Mouse (Mus musculus) adrenal gland, postnatal 36 days (tissue): ENCODE data around the gene Plekhh3. TPM values are rescaled to one million over a fixed set of nuclear protein-coding genes. Genes with fewer than 3 reads are reported as not detected.

Experiments used
- DNase-seq, 2 experiments: peaks; one replicate each; pipeline ENCODE4 v3.0.0; 2021; ENCODE audit warnings: mixed read lengths in 1 of 2
- long read RNA-seq, 2 experiments: library from polyadenylated mRNA; stranded (forward); transcript quantifications; one replicate each; pipeline ENCODE4 v2.0.0; 2021; ENCODE audit warnings: borderline sequencing depth in 2 of 2
- total RNA-seq, 2 experiments: library from RNA; stranded (reverse); gene quantifications; 2 replicates each; pipeline ENCODE4 v1.2.3; 2021

Gene Plekhh3
- 10 to 100 TPM; 21.5 to 30.0 TPM for total RNA-seq
- long read RNA-seq, experiment 1, transcript Plekhh3-206 (13 exons, 3,010 nt) = major isoform, 23 of 56 reads
- long read RNA-seq, experiment 1, transcript Plekhh3-201 (13 exons, 3,056 nt) = minor isoform, 12 of 56 reads
- long read RNA-seq, experiment 1, partial matches to known transcripts = 10 of 56 reads
- long read RNA-seq, experiment 1, other reads (novel, unspliced or antisense) = 9 of 56 reads
- long read RNA-seq, experiment 2, transcript Plekhh3-201 (13 exons, 3,056 nt) = minor isoform, 5 of 26 reads
- long read RNA-seq, experiment 2, transcript Plekhh3-206 (13 exons, 3,010 nt) = major isoform, 17 of 26 reads
- long read RNA-seq, experiment 2, partial matches to known transcripts = 1 of 26 reads
- long read RNA-seq, experiment 2, other reads (novel, unspliced or antisense) = 3 of 26 reads

DNA sequence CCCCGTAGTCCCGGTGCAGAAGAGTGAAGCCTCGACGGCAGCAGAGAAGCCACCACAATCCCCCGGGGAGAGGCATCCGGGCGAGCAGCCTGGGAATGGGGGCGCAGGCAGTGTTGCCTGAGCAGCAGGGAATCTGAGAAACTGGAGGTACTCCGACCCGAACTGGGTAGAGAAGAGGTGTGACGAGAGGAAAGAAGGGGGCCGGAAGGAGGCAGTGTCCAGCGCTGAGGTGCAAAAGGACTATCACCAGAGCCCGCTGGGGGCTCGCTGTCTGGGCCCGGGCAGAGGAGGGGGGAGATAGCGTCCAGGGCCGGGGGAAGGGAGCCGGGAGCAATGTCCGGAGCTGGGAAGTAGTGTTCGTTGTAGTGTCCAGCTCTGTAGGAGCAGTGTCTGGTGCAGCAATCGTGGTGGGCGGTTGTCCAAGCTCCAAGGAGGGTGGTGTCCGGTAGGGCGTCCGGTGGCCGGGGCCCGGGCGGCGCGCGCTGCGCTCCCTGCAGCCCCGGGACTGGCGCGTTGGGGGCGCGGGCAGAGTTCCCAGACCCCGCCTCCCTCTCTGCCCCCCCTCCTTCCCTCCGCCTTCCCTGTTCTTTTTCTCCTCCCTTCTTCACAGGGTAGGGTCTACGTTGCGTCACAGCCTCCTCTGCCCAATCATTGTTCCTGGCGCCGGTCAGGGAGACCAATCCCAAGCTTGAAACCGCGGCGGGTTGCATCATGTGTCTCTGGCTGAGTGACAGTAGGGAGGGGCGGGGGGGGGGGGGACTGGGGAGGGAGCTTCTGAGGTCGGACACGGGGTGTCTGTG is at the start of gene Plekhh3:
Gene Plekhh3 (minus strand): TSS at position 541 of the 800 bp plus-strand sequence.
- peak; percentile 95 for DNase-seq

DNA sequence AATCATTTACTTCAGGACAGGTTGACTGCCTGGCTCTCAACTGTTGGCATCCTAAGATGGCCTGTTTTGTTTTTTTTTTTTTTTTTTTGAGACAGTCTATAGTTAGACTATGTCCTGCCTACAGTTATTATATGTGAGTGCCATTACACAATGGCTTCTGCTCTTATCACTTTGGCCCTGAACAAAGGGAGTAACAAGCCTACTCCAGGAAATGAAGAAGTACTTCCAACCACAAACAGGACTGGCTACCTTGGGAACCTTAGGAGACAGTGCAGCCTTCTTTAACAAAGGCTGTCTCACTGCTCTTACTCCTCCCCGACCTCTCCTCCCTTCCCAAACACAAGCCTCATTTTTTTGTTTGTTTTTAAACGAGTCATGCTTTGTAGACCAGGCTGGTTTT is 49.7 kb upstream of the Plekhh3 start:
- DNase-seq = no peak

DNA sequence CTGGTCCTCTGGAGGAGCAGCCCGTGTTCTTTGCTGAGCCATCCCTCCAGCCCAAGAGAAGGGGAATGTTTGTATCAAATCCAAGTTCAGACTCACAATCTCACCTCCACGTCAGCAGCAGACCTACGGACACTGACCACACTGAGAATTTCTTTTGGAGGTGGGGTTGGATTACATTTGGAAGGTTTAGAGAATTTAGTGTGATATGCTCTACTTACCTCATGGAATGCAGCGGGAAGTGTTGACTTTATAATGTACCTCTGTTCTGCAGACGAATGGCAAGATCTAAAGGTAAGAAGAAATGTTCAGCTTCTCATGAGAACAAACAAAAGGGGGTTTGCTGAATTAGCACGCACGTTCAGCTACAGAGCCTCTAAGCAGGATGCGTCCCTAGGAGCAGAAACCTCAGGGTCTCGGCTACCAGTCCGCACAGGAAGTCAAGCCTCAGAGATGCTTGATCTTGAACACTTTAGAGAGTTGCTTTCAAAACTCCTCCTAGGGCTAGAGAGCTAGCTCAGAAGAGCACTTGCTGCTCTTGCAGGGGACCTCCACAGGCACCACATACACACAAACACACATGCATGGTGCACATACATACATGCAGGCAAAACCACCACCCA is 47.4 kb upstream of the Plekhh3 start:
- DNase-seq = no peak

DNA sequence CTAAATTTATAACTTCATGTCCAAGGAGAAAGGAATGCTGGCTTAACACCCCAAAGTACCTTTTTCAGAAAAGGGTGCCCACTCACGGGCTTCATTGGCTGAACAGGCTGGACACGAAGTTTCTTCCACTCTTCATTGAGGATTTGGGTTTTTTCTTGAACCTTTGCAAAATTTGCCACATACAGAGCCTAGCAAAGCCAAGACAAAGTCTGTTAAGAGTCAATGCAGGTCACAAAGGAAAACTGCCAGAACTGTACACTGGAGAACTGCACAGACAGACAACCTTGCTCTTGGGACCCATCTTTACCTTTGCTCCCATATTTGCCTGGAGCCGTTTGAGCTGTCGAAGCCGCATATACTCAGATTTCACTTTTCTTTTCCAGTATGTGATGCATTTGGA is 45.8 kb upstream of the Plekhh3 start:
- no peak for DNase-seq

DNA sequence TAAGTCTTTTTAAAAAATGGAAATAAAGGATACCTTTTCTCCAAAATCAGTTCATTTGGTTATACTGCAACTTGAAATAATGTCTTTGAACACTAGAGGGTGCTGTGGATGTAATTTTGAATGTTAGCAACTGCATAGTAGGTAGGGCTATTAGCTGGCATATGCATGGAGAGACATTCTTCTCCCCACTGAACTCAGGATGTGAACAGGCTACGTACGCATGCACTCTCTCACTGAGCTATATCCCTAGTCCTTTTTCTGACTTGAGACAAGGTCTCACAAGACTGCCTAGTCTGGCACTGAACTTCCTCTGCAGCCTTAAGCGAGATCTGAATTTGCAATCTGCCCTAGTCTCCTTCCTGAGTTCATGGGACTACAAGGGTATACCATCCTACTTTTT is 40.8 kb upstream of the Plekhh3 start:
- peak in 1 of 2 experiments; percentile 20 for DNase-seq

DNA sequence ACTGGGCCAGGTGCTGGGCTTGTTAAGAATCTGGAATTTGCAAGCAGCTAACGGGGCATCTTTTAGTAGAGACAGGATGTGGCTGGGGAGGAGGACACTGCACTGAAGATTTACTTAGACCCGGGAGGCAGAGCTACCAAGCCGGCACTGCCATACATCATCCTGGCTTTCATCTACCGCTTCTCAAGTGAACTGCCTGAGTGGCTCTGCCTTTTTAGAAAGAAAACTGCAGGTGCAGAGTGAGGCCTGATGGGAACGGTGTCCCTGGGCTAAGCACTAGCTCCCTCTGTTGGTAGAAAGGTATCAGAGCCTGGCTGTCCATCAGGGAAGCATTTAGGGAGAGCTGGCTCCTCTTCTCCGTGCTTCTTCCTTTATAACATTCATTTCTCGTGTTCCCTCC is 29.8 kb upstream of the Plekhh3 start:
- peak; percentile 28 to 43 for DNase-seq

DNA sequence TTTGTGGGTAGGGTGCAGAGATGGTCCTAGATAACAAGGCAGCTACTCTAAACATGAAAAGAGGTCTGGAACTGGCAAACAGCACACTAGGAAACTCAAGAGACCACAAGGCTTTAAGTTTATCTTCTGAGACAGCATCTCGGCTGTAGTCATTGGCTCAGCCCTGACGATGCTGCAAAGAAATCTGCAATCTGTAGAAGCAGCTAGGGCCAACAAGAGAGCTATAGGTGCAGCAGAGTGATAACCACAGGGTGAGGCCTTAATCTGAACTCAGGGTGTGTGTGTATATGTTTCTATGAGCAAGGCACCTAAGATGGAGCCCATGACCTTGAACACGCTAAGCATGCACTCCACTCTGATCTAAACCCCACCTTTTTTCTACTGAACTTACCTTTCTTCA is 28.4 kb upstream of the Plekhh3 start:
- DNase-seq = no peak

DNA sequence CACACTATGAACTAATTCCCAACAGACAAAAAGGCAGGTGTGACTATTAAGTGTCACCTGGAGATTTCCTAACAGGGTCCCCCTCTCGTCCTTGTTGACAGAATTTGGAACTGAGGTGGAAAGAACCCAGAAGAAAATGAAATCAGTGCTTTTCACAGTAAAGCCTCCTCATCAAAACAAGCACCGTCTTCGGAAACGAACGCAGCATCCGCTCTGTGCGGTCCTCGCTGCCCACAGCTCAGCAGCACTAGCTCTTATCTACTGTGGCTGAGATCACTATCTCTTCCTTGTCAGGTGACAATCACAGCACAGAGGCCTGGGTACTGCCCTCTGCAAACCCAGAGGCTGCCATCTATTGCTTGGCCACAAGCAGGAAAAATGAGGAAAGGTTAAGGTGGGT is 25.0 kb upstream of the Plekhh3 start:
- no peak for DNase-seq

DNA sequence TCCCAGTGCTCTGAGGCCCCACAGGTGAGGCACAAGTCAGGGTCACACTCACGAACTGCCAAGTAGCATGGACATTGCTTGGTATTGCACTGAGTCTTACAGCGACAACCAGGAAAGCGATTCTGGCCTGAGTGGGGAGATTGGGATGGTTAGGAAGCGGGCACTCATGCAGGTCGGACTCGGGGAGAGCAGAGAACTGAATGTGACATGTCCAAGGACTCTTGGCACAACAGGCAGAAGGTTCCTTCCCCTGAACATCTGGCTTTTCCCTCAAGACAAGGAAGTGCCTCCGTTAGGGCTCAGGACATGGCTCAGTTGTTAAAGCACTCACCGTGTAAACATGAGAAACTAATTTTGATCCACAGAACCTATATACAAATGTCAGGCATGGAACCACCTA is 24.4 kb upstream of the Plekhh3 start:
- DNase-seq = no peak

DNA sequence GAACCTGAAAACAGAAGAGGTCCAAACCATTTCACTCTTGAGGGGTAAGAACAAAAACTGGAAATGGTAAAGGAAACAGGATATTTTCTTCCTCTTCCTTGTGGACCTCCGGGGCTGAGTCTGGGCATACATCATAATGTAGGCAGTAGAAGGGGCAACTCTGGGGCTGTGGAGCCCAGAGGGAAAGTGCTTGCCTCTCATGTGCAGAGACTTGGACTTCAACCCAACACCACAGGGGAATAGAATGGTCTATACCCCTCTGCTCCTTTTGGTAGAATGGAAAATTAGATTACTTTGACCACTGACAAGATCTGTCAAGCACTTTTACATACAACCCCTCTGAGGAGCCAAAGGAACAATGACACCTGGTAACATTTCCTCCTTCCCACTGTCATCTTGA is 23.9 kb upstream of the Plekhh3 start:
- DNase-seq = no peak

DNA sequence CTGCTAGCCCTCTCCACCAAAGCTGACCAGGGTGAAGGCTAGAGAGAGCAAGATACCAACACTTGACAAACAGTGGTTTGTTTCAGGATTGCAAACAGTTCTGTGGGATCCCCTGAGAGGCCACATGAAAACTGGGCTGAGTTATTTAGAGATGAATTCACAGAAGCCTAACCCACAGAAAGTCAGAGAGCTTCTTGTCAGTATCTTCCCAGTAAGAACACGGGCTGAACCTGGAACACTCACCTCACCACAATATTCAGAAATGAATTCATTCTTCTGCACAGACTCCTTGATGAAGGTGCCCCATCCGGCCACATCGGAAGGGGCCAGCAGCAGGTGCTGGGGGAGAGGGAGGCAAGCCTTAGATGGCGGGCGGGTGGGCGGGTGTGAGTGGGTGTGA is 23.5 kb upstream of the Plekhh3 start:
- DNase-seq = no peak

DNA sequence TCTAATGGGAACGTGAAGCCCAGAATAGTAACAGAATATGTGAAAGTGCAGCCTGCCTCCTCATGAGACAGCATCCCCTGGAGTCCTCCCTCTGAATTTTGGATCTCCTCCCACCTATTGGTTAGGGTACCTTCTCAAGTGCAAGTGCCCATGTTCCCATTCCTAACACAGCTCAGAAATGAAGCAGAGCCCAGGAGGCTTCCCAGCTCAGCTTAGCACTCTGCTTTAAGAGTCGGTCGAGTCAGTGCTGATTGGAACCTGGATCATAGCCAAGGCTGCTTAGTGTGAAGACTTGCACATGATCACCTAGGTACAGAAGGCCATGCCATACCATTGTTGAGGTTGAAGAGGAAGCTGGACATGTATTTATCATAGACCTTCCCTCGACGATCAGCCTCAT is 23.0 kb upstream of the Plekhh3 start:
- no peak for DNase-seq

DNA sequence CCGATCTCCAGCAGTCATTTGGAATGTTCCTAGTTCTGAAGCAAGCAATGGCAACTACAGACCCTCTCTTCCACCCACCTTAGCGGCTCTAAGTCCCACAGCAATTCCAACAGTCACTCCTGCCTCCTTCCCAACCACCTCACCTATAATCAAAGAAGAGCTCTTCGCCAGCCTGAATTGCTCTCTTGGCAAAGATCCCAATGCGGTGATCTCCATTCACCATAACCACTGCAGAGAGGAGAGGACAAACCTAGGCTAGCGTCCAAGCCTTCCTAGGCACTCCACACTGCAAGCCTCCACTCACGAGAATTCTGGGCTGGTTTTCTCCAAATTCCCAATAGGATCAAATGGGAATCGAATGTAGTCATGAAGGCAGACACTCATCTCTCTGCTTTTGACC is 21.9 kb upstream of the Plekhh3 start:
- no peak for DNase-seq

DNA sequence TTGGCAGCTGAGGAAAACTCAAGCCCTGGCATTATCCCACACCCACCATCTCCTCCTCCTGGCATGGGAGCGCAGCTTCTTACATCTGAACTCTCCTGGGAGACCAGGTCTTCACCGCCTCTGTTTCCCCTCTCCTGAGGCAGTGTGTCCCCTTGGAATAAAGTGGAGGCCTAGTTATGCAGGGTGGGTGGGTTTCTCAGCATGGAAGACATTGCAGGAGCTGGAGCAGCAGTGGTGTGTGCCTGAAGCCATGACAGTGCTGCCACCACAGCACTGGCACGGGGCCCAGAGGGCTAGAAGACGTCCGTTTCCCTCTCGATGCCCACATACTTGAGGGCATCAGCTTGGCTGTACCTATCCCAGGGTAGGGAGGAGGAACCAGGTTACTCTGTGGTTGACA is 21.5 kb upstream of the Plekhh3 start:
- DNase-seq = no peak

DNA sequence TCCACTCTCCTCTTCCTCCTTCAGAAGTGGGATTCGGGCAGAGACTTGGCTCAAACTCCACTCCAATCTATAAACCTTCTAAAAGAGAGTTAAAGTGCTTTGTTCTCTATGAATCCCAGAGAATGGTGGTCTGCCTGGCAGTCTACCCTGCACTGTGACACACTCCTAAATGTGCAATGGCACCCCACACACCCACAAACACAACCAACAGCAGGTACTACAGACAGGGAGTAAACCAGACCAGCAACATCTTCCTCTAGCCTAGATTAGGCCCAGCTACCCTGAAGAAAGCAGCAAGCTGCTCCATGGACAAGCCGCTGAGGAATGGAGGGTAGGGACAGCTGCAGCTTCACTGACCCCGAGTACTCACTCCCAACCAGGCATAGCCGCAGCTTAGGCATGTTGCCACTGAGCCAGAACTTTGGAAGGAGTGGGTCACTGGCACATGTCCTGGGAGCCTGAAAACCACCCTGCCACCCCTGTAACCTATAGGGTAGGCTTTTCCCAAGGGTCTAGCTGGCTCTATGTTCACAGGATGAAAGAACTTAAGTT is 20.8 kb upstream of the Plekhh3 start:
- no peak for DNase-seq

DNA sequence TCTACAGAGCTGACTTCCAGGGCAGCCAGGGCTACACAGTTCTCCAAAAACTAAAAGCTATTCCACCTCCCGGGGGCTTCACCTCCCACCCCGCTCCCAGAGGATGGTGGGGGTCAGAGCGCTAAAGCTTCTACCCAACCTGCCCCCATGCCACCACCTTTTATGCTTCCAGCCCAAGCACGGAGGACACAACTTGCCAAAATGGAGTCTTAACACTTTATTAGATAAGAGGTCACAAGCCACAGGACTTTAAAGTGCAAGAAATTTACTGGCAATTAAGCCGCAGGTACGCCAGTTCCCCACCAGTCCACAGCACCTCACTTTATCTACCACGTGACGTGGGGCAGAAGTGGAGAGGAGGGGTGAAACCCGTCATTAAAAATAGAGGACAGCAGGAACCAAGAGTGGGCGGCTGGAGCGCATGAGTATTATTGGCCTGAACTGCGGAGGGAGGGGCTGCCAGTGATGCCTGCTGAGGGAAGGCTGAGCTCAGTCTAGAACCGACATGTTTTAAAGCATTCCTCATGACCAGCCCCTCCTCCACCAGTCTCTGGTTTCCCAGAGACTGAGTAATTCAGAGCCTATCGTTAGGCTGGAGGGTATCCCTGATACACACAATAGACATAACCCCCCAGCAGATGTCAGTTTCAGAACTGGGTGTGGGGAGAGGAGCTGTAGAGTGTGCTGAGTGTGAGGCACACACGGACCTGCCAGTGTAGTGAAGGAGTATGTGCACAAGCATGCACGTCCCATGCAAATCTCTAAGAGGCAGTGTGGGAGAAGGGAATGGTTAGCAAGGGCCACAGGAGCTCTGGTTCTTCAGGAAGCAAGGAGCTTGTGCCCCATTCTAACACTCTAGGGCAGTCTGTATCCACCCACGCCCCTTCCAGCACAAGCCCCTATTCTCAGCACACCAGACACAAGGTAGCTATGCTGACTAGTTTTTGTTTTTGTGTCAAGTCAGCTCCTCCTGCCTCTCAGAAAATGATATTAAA is 20.1 kb upstream of the Plekhh3 start:
- DNase-seq = no peak

DNA sequence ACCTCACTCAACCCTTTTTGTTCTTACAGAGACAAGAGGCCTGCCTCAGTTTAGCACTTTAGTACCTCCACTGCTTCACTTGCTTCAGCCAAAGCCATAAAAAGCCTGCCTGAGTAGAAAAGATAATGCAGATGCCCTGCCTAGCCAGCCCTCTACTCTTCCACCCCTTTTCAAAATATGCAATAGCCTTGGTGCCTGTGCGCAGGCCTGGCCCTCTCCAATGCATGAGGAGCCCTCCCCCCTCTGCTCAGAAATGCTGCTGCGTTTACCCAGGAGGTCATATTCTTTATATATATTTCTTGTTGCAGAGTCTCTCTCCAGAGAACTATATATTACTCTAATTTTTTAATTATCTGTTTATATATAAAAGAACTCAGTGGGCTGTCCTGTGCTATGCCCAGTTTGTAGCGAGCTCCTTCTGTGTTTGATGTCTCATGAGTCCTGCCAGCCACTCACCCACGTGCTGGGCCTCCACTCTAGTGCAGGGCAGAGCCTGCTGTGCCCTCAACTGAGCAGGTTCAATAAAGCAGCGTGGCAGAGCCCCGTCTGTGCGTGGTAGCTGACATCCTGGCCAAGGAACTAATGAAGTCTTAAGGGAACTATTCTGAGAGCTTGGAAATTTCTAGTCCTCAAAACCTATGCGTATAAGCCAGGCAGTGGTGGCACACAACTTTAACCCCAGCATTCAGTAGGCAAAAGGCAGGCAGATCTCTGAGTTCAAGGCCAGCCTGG is 19.2 kb upstream of the Plekhh3 start:
- DNase-seq = no peak

DNA sequence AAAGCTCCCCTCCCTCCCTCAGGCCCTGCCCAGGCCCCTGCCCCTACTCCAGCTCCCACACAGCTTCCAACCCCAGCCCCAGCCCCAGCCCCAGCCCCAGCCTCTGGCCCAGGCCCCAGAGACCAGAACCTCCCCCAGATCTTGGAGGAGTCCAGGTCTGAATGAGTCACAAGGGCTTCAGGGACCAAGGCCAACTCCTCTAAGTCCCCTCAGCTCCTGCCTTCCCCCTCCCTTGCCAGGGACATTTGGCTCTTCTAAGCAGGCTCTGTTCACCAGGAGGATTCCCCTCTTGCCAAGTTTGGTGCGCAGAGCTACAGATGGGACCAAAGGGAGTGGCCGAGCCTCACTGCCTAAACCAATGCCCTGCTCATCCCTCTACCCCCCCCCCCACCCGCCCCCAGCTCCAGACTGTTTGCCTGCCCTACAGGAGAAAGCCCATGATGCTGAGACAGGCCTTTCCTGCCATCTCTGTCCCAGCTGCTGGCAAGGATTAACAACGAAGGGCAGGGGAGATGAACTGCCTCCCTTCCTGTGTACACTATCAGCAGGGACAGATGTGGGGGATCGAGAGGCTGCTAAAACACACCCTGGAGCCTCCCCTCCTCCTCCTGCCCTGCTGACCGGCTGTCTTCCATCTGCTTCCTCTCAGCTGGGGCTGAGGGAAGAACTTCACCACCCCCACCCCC is 18.5 kb upstream of the Plekhh3 start:
- peak; percentile 75 to 84 for DNase-seq

DNA sequence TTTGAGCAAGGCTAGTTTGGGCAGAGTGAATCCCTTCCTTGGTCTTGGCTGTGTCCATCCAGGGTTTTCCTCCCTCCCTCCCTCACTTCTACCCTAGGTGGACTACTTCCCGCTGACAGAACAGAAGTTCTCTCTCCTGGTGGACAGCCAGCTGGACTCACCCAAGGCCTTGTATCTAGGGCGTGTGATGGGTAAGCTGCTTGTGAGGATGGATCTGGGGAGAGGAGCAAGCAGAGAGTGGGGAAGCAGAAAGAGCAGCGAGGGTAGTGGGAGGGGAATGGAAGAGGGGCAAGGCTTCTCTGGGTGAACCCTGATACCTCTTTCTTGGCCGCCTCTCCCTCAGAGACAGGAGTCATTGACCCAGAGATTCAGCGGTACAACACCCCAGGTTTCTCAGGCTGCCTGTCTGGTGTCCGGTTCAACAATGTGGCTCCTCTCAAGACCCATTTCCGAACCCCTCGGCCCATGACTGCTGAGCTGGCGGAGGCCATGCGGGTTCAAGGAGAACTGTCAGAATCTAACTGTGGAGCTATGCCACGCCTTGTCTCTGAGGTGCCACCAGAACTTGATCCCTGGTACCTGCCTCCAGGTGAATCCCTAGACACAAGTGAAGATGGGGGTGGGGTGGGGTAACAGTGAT is 17.1 kb upstream of the Plekhh3 start:
- DNase-seq = no peak

DNA sequence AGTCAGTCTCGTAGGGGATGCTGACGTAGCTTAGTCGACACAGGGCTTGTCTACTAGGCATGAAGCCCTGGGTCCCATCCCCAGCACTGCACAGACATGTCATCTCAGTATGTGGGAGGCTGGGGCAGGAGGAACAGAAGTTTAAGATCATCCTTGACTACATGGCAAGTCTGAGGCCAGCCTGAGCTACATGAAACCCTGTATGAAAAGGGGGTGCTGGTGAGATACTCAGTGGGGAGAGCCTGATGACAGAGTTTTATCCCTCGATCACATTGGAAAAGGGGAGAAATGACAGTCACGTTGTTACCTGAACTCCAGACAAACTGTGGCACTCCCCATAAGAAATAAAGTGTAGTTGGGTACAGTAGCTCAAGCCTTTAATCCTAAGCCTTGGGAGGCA is 16.4 kb upstream of the Plekhh3 start:
- DNase-seq = no peak
